In genomic region chr9:72663534-72663918, GRCm38 (mm10) we compare ENCODE assay signal across 7 mouse cellular contexts. TPM values are rescaled to one million over a fixed set of nuclear protein-coding genes. Genes with fewer than 3 reads are reported as not detected.
DNase-seq lines count a peak whose midpoint lies in the region; ATAC-seq and TF ChIP-seq lines count a peak whose summit lies in the region.

No protein-coding gene starts in this region.

- peak overlapping the region; percentile 100 for H3K9ac ChIP-seq in lung, embryonic 15.5 days
- peak overlapping the region; percentile 100 for H3K9ac ChIP-seq in limb, embryonic 11.5 days (ENCODE audit: low read length)

- 3% methylated on average over 10 of the region's 10 CpGs for WGBS in lung, embryonic 15.5 days
- 23% methylated on average over 10 of the region's 10 CpGs for WGBS in forebrain, embryonic 10.5 days
- WGBS in limb, embryonic 11.5 days = 13% methylated on average over 10 of the region's 10 CpGs
- WGBS in olfactory bulb, adult 2 months = 4% methylated on average over 10 of the region's 10 CpGs

- H3K4me1 ChIP-seq in lung, embryonic 15.5 days = peaks cover 29% of the 10 kb centered on the region
- peaks cover 62% of the 10 kb centered on the region for H3K4me1 ChIP-seq in forebrain, embryonic 10.5 days
- H3K4me1 ChIP-seq in limb, embryonic 11.5 days (ENCODE audit: control insufficient read depth, insufficient read depth, low read length) = peaks cover 19% of the 10 kb centered on the region
- peaks cover 7% of the 10 kb centered on the region for H3K4me1 ChIP-seq in olfactory bulb, adult 2 months (ENCODE audit: control insufficient read depth, insufficient read depth, low read length)

- H3K27ac ChIP-seq in lung, embryonic 15.5 days = peak overlapping the region; percentile 100
- peak overlapping the region; percentile 99 for H3K27ac ChIP-seq in forebrain, embryonic 10.5 days
- peak overlapping the region; percentile 100 for H3K27ac ChIP-seq in limb, embryonic 11.5 days (replicated peaks; ENCODE audit: low read depth, low read length)
- 0 out of 2 replicates have a peak overlapping the region, but pooled peaks have one; percentile 86 for H3K27ac ChIP-seq in olfactory bulb, adult 2 months (ENCODE audit: insufficient read depth, low read depth, low read length)

- ATAC-seq in lung, embryonic 15.5 days (ENCODE audit: borderline replicate concordance, extremely low read depth, low FRiP score, low TSS enrichment) = no peak
- ATAC-seq in limb, embryonic 11.5 days (ENCODE audit: insufficient number of reproducible peaks, low FRiP score, low TSS enrichment, low read depth) = no peak

- peak overlapping the region; percentile 84 for H3K4me2 ChIP-seq in lung, embryonic 15.5 days
- peak overlapping the region; percentile 89 for H3K4me2 ChIP-seq in limb, embryonic 11.5 days (ENCODE audit: low read depth, severe bottlenecking)

- H3K4me3 ChIP-seq in lung, embryonic 15.5 days = peak overlapping the region; percentile 93
- peak overlapping the region; percentile 76 for H3K4me3 ChIP-seq in forebrain, embryonic 10.5 days
- H3K4me3 ChIP-seq in limb, embryonic 11.5 days (ENCODE audit: low read depth, low read length) = peak overlapping the region; percentile 99
- peak overlapping the region; percentile 99 for H3K4me3 ChIP-seq in olfactory bulb, adult 2 months (ENCODE audit: insufficient read depth, low read depth, low read length)

- H3K27me3 ChIP-seq in lung, embryonic 15.5 days = no peaks in the 10 kb centered on the region
- no peaks in the 10 kb centered on the region for H3K27me3 ChIP-seq in forebrain, embryonic 10.5 days (ENCODE audit: poor library complexity, severe bottlenecking)
- no peaks in the 10 kb centered on the region for H3K27me3 ChIP-seq in limb, embryonic 11.5 days (ENCODE audit: control insufficient read depth, insufficient read depth, low read length)

- no peak for TF ChIP-seq POLR2A in olfactory bulb, adult 2 months (IDR thresholded peaks at IDR 0.05; ENCODE audit: insufficient read depth, low read depth, low read length)

- DNase-seq in lung, postnatal 25 days (ENCODE audit: low spot score) = no peak
- DNase-seq in forebrain, embryonic 10.5 days (ENCODE audit: extremely low spot score, low spot score) = no peak
- DNase-seq in limb, embryonic 11.5 days (ENCODE audit: low spot score) = no peak
- no peak for DNase-seq in frontal cortex, postnatal 14 days (ENCODE audit: low spot score in 2 of 2)
- no peak for DNase-seq in left cerebral cortex, adult 11 months (ENCODE audit: low spot score)

- H3K9me3 ChIP-seq in lung, embryonic 15.5 days = no peaks in the 10 kb centered on the region
- H3K9me3 ChIP-seq in forebrain, embryonic 10.5 days = no peaks in the 10 kb centered on the region
- no peaks in the 10 kb centered on the region for H3K9me3 ChIP-seq in limb, embryonic 11.5 days (ENCODE audit: control insufficient read depth, low read length)

- peaks cover 28% of the 10 kb centered on the region for H3K36me3 ChIP-seq in lung, embryonic 15.5 days
- H3K36me3 ChIP-seq in forebrain, embryonic 10.5 days (replicated peaks) = peaks cover 48% of the 10 kb centered on the region
- peaks cover 9% of the 10 kb centered on the region; the same call in 1 of the 2 replicates for H3K36me3 ChIP-seq in limb, embryonic 11.5 days (ENCODE audit: control insufficient read depth, insufficient read depth, low read length)

- TF ChIP-seq CTCF in olfactory bulb, adult 2 months (IDR thresholded peaks at IDR 0.05; ENCODE audit: insufficient read depth, low read depth, low read length) = no peak

RNA-seq across cellular contexts. Expression of gene Nedd4, which starts 1.4 kb away (rescaled TPM):
- 660 and 677 TPM in 2 replicates for polyA plus RNA-seq in lung, embryonic 15.5 days (2015; fragmentation: Nextera tagmentation; extraction: Ambion mirVana)
- polyA plus RNA-seq in forebrain, embryonic 10.5 days (2016; fragmentation: Nextera tagmentation; extraction: Ambion mirVana) = 634 and 643 TPM in 2 replicates
- 815 and 849 TPM in 2 replicates for polyA plus RNA-seq in limb, embryonic 11.5 days (2014; fragmentation: Nextera tagmentation; extraction: Ambion mirVana)
- polyA plus RNA-seq in olfactory bulb, adult 2 months (2012; ENCODE audit: insufficient read depth, insufficient read length, low replicate concordance, missing spikeins) = 216 and 232 TPM in 2 replicates
